Mouse (Mus musculus) layer of hippocampus, adult 11-12 months (tissue): ENCODE data around the gene Krtap4-7.
"Not testable (repeated sequence)": the region's sequence is repeated elsewhere in the genome, so short reads cannot be mapped to it uniquely, and the experiment has no call there.

Experiments
- DNase-seq: peaks from one replicate; pipeline ENCODE4 v3.0.0; 2022; ENCODE audit warnings: low spot score

Gene Krtap4-7

DNA sequence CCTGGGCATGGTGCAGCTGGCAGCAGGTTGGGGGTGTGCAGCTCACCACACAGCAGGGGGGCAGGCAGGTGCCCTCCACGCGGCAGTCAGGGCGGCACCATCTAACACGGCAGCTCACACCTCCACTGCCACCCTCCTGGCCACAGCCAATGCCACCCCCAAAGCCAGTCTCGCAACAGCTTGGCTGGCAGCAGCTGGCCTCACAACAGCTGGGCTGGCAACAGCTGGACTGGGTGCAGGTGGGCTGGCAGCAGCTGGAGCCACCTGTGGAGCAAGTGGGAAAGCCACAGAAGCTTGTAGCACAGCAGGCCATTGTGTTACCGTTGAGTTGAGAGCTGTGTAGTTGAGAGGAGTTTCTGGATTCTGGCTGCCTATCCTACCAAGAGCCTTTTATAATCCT is 46.1 kb downstream of the Krtap4-7 start, which contains the start of gene Krtap9-3:
Gene Krtap9-3, minus strand, starts transcription at position 364 of the 400 bp plus-strand sequence.
- DNase-seq = not testable (repeated sequence)
